Mouse (Mus musculus): ENCODE data around the gene Pcx. TPM values are rescaled to one million over a fixed set of nuclear protein-coding genes. Genes with fewer than 3 reads are reported as not detected.

The Pcx gene
- polyA plus RNA-seq, 1 experiment, result 343 TPM

- Histone ChIP-seq H3K27ac (replicated peaks; ENCODE audit: low read depth, low read length) (no peak overlapping the region), H3K4me1 (ENCODE audit: control insufficient read depth, insufficient read depth, insufficient read length, low read length) (no peaks in the 10 kb centered on the region)
Observed at GRCm38 (mm10) chr19:4605654-4606053, 95.4 kb downstream of the Pcx start.

GRCm38 (mm10) chr19:4607406-4607805 lies 97.1 kb downstream of the Pcx start:
- Histone ChIP-seq H3K4me3 (ENCODE audit: insufficient read depth, low read depth, low read length) (no peak overlapping the region), H3K27ac (replicated peaks; ENCODE audit: low read depth, low read length) (no peak overlapping the region), H3K4me1 (ENCODE audit: control insufficient read depth, insufficient read depth, insufficient read length, low read length) (no peaks in the 10 kb centered on the region)

More at GRCm38 (mm10) chr19:4605654-4606053, 95.4 kb downstream of the Pcx start:
- no peak overlapping the region for H3K4me3 ChIP-seq (ENCODE audit: insufficient read depth, low read depth, low read length)

GRCm38 (mm10) chr19:4608511-4608910 lies 98.2 kb downstream of the Pcx start:
- no peaks in the 10 kb centered on the region for H3K4me1 ChIP-seq (ENCODE audit: control insufficient read depth, insufficient read depth, insufficient read length, low read length)
- no peak overlapping the region for H3K4me3 ChIP-seq (ENCODE audit: insufficient read depth, low read depth, low read length)
- H3K27ac ChIP-seq (replicated peaks; ENCODE audit: low read depth, low read length), result no peak overlapping the region

- Histone ChIP-seq H3K4me1 (ENCODE audit: control insufficient read depth, insufficient read depth, insufficient read length, low read length) (no peaks in the 10 kb centered on the region), H3K27ac (replicated peaks; ENCODE audit: low read depth, low read length) (no peak overlapping the region), H3K4me3 (ENCODE audit: insufficient read depth, low read depth, low read length) (no peak overlapping the region)
Observed at GRCm38 (mm10) chr19:4610109-4610508, 99.8 kb downstream of the Pcx start.

GRCm38 (mm10) chr19:4612181-4612961 lies 102.1 kb downstream of the Pcx start:
- no peak overlapping the region for H3K27ac ChIP-seq (replicated peaks; ENCODE audit: low read depth, low read length)
- H3K4me3 ChIP-seq (ENCODE audit: insufficient read depth, low read depth, low read length), result no peak overlapping the region
- H3K4me1 ChIP-seq (ENCODE audit: control insufficient read depth, insufficient read depth, insufficient read length, low read length), result no peaks in the 10 kb centered on the region

- Histone ChIP-seq H3K27ac (replicated peaks; ENCODE audit: low read depth, low read length) (no peak overlapping the region), H3K4me3 (ENCODE audit: insufficient read depth, low read depth, low read length) (no peak overlapping the region)
Observed at GRCm38 (mm10) chr19:4613464-4614304, 103.4 kb downstream of the Pcx start.

GRCm38 (mm10) chr19:4614305-4615150 lies 104.3 kb downstream of the Pcx start:
- Histone ChIP-seq H3K27ac (replicated peaks; ENCODE audit: low read depth, low read length) (no peak overlapping the region), H3K4me3 (ENCODE audit: insufficient read depth, low read depth, low read length) (peak overlapping the region; percentile 62)

More at GRCm38 (mm10) chr19:4613464-4614304, 103.4 kb downstream of the Pcx start:
- H3K4me1 ChIP-seq (ENCODE audit: control insufficient read depth, insufficient read depth, insufficient read length, low read length), result no peaks in the 10 kb centered on the region

GRCm38 (mm10) chr19:4615151-4616093 lies 105.2 kb downstream of the Pcx start, which contains the start of gene Lrfn4:
TSS of gene Lrfn4 (minus strand) at chr19:4615667.
- no peak within 1 kb of the TSS for H3K27ac ChIP-seq (replicated peaks; ENCODE audit: low read depth, low read length)
- H3K4me3 ChIP-seq (ENCODE audit: insufficient read depth, low read depth, low read length), result peak within 1 kb of the TSS; percentile 62
- H3K4me1 ChIP-seq (ENCODE audit: control insufficient read depth, insufficient read depth, insufficient read length, low read length), result no peaks in the 10 kb centered on the region

More at GRCm38 (mm10) chr19:4614305-4615150, 104.3 kb downstream of the Pcx start:
- H3K4me1 ChIP-seq (ENCODE audit: control insufficient read depth, insufficient read depth, insufficient read length, low read length), result no peaks in the 10 kb centered on the region

GRCm38 (mm10) chr19:4616546-4616945 lies 106.3 kb downstream of the Pcx start:
- H3K4me1 ChIP-seq (ENCODE audit: control insufficient read depth, insufficient read depth, insufficient read length, low read length), result no peaks in the 10 kb centered on the region
- H3K27ac ChIP-seq (replicated peaks; ENCODE audit: low read depth, low read length), result no peak overlapping the region
- no peak overlapping the region for H3K4me3 ChIP-seq (ENCODE audit: insufficient read depth, low read depth, low read length)

- no peak overlapping the region for H3K4me3 ChIP-seq (ENCODE audit: insufficient read depth, low read depth, low read length)
- no peaks in the 10 kb centered on the region for H3K4me1 ChIP-seq (ENCODE audit: control insufficient read depth, insufficient read depth, insufficient read length, low read length)
- no peak overlapping the region for H3K27ac ChIP-seq (replicated peaks; ENCODE audit: low read depth, low read length)
Observed at GRCm38 (mm10) chr19:4618183-4618582, 107.9 kb downstream of the Pcx start.

- Histone ChIP-seq H3K4me1 (ENCODE audit: control insufficient read depth, insufficient read depth, insufficient read length, low read length) (no peaks in the 10 kb centered on the region), H3K27ac (replicated peaks; ENCODE audit: low read depth, low read length) (no peak overlapping the region), H3K4me3 (ENCODE audit: insufficient read depth, low read depth, low read length) (no peak overlapping the region)
Observed at GRCm38 (mm10) chr19:4619461-4619860, 109.2 kb downstream of the Pcx start.

GRCm38 (mm10) chr19:4620721-4621120 lies 110.4 kb downstream of the Pcx start:
- Histone ChIP-seq H3K4me1 (ENCODE audit: control insufficient read depth, insufficient read depth, insufficient read length, low read length) (no peaks in the 10 kb centered on the region), H3K4me3 (ENCODE audit: insufficient read depth, low read depth, low read length) (no peak overlapping the region), H3K27ac (replicated peaks; ENCODE audit: low read depth, low read length) (no peak overlapping the region)

- no peak overlapping the region for H3K27ac ChIP-seq (replicated peaks; ENCODE audit: low read depth, low read length)
- H3K4me3 ChIP-seq (ENCODE audit: insufficient read depth, low read depth, low read length), result no peak overlapping the region
- 0 out of 2 replicates have a peak, but pooled peaks cover 4% of the 10 kb centered on the region for H3K4me1 ChIP-seq (ENCODE audit: control insufficient read depth, insufficient read depth, insufficient read length, low read length)
Observed at GRCm38 (mm10) chr19:4622780-4623179, 112.5 kb downstream of the Pcx start.

- Histone ChIP-seq H3K4me1 (ENCODE audit: control insufficient read depth, insufficient read depth, insufficient read length, low read length) (0 out of 2 replicates have a peak, but pooled peaks cover 4% of the 10 kb centered on the region), H3K27ac (replicated peaks; ENCODE audit: low read depth, low read length) (no peak overlapping the region), H3K4me3 (ENCODE audit: insufficient read depth, low read depth, low read length) (no peak overlapping the region)
Observed at GRCm38 (mm10) chr19:4623419-4623818, 113.1 kb downstream of the Pcx start.

Data from brown adipose tissue, adult 24 weeks (tissue).